Mouse (Mus musculus) G1E-ER4 (cell line): ENCODE measurements around the gene Ndrg3. TPM values are rescaled to one million over a fixed set of nuclear protein-coding genes. Genes with fewer than 3 reads are reported as not detected.
A peak's percentile ranks its signal among the peaks of the same experiment; 100 is the strongest.

Experiments
- GATA1 ChIP-seq: IDR thresholded peaks from one replicate; pipeline ENCODE4 v1.8.0; 2012; ENCODE audit warnings: low read length, inconsistent platforms
- polyA plus RNA-seq: library from polyadenylated mRNA; stranded (reverse); fragments of >175 nt; gene quantifications from 2 replicates; pipeline ENCODE4 v1.2.3, GENCODE M21; 2012

Ndrg3 gene
- polyA plus RNA-seq: 9.5 and 11.7 TPM in 2 replicates

DNA sequence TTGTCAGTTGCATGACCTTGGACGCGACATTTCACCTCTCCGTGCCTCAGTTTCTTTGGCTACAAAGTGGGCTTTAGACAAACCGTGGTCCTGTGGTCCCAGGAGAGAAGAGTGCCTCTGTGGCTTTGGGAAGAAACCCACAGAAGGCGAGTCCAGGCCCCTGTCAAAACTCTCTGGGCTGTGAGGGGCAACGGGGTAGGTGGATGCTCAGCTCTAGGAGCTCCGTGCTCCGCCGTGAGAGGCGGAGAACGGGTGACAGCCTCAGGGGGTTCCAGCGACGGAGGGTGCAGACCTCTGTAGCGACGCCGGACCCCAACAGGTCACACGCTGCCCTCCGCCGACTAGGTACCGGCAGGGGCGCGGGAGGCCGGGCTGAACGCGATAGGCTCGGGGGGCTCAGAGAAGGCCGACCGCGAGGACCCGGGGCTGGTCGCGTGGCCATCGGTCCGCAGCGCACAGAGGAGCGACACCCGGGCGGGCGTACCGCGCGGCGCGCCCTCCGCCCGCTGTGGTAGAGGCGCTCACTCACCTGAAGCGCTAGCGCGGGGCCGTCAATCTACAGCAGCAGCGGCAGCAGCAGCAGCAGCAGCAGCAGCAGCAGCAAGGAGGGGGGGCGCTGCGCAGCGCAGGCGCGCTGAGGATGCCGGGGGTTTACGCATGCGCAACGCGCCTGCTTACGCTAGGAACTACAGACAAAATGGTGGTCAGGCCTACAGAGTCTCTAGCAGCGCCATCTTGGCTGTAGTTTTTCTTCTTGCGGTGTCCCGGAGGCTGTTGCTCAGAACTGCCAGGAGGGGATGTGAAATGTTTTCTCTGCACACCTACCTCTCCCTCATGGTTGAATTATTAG is at the start of gene Ndrg3:
Gene Ndrg3 (minus strand): TSS at position 587 of the 850 bp plus-strand sequence.
- no peak for TF ChIP-seq GATA1

DNA sequence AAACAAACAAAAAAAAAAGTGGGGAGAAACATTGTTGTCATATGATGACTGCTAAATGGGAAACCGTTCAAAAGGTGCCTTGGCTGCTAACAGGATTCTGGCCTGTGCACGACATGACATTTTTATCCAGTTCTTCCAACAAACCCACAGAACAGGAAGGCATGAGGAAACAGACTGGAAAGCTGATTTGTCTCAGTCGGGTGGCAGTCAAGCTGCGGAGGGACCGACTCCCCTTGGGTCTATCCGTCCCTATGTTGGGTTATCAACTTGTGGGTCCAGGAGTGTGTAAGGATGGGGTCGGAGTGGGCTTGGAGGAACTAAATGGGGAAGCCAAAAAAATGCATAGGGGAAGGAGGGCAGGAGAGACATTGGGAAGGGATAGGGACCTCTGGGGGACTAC is 49.6 kb upstream of the Ndrg3 start:
- TF ChIP-seq GATA1: no peak

DNA sequence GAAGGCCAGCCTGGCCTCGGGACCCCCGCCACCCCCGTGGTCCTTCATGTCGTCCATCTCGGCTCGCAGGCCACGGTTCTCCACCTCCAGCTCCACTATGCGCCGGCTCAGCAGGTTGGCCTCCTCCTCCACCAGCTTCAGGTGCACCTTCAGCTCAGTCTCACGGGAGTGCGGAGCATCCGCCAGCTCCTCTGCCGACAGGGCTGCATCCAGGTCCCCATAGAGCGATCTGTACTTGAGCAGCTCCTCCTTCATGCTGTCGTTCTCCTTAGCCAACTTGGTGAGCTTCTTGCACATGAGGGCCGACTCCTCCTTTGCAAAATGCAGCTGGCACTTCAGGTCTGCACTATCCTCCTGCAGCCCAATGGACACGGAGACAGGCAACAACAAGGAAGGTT is 48.8 kb upstream of the Ndrg3 start:
- TF ChIP-seq GATA1: no peak

DNA sequence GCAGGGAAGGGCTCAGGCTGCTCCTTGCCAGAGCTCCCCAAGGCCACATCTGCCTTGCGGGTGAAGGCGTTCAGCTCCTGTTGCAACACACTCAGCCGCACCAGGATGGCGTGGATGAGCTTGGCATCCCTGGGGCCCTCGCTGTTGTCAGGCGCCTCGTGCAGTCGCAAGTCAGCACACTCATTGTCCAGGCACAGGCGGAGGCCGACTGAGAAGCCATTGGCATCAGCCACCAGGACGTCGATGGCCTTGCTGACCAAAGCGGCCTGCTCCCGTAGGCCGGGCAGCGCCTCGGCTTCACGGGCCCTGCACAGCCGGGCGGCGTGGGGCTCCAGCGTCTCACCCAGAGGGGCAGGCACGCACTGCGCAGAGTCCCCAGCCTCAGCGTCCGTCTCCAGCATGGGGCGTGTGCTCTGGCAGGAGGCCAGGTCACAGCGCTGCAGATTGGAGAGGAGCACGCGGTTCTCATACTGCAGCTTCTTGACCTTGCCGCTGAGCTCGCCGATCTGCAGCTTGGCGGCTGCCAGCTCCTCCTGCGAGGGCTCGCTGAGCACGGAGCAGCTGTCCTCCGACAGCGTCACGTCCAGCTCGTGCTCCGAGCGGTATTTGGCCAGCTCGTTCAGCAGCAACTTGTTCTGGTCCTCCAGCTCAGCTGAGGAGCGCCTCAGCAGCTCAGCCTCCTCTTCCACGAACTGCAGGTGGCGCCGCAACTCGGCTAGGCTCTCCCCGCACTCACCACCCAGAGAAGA is 48.2 kb upstream of the Ndrg3 start:
- TF ChIP-seq GATA1: no peak

DNA sequence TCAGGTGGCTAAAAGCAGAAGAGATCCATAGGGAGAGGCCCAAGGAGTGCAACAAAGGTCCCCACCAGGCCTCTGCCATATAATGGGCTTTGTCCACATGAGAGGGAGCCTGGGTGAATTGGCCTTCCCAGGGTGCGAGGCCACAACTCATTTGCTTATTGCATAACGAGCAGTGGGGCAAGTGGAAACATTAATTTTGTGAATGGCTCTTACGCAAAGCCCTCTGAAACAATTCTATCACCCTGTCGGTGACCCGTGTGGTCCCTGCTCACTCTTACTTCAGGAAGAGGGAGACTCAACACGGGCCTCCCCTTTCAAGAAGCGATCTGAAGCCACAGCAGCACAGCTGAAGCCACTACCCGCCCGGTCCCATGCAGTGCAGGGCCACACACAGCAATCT is 45.4 kb upstream of the Ndrg3 start:
- no peak for TF ChIP-seq GATA1

DNA sequence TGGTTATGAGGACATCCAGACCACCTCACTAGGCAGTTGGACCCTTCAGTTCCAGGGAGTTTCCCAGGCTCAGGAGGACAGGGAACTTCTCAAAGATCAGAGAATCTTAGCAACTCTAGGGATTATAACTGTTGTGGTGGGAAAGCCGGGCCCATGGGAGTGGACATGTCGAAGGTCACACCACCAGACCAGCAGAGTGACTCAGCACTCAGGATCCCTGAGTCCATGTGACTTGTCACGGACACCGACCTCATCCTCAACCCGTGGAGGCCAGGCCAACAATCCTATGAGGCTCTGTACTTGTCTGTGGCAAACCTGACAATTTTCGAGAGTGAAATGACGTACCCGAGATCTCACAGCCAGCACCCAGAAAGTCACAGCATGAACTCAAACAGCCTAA is 44.5 kb upstream of the Ndrg3 start:
- TF ChIP-seq GATA1: no peak

DNA sequence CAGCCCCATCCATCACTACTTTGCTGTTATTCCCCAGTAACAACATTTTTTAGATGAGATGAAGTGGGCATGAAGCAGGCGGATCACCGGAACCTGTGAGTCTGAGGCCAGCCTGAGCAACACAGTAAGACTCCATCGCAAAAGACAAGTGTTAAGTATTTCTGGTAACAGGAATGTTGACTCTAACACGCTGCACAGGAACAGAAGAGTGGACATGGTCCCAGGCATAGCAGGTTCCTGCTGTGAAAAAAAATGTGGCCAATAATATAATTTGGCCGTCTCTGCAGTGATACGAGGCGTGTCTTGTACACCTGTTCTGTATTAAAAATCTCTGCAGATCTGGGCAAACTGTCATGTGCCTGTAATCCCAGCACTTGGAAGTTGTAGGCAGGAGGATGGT is 43.5 kb upstream of the Ndrg3 start:
- TF ChIP-seq GATA1: no peak

DNA sequence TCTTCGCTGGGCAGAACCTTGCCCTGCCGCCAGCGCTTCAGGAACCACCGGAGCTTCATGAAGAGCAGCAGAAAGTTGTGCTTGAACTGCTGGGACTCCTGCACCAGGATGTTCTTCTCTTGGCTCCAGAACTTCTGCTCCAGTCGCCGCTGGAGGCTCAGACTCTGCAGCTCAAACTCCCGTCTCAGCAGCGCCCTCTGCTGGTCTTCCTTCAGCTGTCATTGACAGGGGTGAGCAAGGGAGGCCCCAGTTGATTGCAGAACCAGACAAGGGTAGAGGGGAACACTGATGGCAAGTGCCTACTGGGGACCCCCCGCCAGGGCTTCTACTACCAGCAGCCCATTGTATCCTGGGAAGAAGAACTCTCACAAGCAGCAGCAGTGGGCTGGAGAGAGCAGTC is 38.9 kb upstream of the Ndrg3 start:
- no peak for TF ChIP-seq GATA1

DNA sequence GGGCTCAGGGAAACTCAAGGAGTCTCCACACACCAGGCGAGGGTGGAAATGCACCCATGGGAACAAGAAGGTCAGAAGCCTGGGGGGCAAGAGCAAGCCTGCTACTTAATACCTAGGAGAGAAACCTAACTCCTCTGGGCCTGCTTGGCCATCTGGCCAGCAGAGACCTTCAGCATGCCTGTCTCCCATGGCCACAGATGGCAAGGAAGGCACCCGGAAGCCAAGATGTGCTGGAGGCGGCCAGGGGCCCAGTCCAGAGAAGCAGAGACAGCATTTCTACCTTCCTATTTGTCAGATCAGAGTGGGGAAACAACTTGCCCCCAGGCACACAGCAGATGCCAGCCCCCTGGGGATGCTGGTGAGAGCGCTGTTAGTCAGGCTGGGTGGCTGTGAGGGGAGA is 36.4 kb upstream of the Ndrg3 start:
- no peak for TF ChIP-seq GATA1

DNA sequence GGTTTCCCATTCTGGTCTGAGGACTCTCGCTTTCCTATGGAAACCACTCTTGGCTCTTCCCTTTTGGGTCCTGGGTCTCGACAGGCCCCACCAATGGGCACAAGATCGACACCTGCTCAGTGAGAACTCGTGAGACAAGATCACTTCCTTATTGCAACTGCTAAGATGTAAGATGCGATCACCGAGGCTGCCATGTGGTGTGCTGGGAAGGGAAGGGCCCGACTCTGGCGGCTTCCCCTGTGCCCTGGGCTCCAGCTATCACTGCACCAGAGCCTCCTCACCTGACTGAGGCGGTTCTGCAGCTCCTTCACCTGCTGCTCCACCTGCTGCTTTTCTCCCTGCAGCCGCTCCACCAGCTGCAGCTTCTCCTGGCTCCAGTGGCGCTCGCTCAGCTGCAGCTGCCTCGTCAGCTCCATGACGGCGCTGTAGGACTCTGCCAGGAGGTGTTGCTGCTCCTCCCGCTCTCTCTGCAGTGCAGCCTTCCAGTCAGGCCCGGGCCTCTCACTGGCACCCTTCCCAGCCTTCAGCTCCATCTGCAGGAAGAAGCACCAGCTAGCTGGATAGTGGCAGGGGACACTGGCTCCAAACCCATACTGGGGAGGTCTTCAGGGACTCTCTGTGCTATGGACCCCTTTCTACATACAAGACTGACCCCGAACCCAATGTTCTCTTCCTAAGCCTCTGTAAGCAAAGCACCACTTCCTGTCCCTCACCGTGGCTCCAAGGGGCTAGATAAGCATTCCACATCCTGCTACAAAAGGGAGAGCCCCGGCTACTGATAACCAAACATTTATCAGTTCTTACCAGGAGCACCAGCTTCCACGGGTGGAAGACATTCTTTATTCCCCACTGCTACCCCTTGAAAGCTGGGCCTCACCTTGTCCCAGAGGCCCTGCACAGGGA is 35.5 kb upstream of the Ndrg3 start:
- peak; percentile 97 for TF ChIP-seq GATA1

DNA sequence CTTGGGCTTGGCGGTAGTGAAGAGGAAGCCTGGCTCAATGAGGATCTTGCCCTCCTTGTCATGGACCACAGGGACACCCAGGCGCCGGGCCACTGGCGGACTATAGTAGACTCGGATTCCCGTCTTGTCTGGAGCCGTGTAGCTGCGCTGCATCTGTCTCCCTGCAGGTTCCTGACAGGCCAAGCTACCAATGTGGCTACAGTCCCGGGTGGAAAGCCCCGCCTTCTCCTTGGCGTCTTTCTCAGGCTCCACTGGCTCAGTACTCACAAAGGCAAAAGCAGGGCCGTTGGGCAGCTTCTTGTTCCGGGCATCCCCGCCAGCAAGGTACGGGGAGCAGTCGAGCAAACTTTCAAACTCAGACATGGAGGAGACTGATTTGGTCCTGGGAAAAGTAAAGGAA is 29.3 kb upstream of the Ndrg3 start:
- no peak for TF ChIP-seq GATA1

DNA sequence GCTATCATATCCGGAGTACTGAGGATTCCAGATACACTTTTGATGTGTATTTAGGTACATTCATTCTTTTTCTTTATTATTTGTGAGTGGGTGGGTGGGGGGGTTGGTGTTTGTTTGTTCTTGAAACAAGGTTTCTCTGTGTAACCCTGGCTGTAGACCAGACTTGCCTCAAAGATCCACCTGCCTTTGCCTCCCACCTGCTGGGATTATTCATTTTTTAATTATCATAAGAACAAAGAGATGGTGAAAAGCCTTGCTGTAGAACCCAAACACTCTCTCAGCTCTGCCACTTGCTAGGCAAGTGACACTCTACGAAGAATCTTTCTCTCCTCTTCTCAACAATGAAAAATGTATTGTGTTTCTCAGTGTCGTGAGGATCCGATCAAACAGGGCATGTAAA is 27.4 kb upstream of the Ndrg3 start:
- no peak for TF ChIP-seq GATA1

DNA sequence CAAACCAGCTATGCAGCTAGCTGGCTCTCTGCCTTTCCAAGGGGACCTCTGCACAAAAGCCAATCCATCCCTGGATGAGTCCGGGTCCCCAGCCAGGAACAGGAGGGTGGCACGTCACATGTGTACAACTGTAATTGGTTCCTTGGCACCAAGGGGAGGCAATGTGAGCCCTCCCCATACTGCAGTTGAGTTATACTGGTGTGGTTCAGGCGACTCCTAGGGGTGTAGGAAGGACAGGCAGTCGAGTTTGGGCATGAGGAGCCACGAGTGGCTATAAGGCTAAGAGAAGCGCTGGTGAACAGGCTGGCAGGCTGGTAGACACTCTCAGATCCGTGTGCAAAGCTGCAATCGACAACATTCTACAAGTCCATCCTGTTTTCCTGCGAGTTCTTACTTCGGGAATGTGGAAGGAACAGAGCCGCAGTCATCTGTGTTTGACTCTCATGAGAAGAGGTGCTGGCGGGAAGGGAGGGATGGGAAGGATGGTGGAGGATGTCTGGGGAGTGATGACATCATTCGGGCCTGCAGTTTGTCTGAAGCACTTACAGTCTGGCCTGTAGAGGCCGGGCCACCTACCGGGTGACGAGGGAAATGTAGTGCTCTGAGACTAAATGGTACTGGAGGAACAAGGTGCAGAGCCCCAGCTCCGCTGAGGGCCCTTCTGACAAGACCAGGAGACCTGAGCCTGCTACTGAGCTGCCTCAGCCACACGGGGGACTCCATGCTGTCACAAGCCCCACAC is 24.8 kb upstream of the Ndrg3 start:
- TF ChIP-seq GATA1: no peak

DNA sequence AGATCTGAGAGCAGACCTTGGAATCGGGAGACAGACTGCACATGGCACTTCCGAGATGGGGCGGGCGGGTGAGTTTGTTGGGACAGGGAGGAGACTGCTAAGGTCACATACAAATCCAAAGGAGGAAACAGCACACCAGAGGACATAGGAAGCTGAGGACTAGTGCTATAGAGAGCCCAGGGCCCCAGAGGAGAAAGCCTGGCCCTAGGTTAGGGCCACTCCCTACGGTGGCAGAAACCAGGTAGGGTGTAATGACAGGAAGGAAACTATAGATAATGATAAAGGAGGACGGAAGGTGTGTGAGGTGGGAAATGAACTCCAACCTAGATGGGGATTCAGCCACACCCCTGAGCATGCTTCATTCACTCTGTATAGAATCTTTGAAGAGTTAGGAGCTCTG is 20.5 kb upstream of the Ndrg3 start:
- no peak for TF ChIP-seq GATA1
